Mouse (Mus musculus) B cell, adult 2 months (primary cell): Measurements from ENCODE around the gene Cyp2c69.
"Not testable (repeated sequence)": the region's sequence is repeated elsewhere in the genome, so short reads cannot be mapped to it uniquely, and the experiment has no call there.

Experiments used
- DNase-seq, 2 experiments: peaks; one replicate each; pipeline ENCODE4 v3.0.0; 2022

Gene Cyp2c69

GRCm38 (mm10) chr19:39886699-39887098 lies at the start of gene Cyp2c69:
Cyp2c69 (minus strand) TSS chr19:39886799.
- DNase-seq = not testable (repeated sequence)

GRCm38 (mm10) chr19:39935396-39935795 lies 48.8 kb upstream of the Cyp2c69 start:
- no peak for DNase-seq

- DNase-seq = no peak
These were observed 43.4 kb upstream of the Cyp2c69 start for GRCm38 (mm10) chr19:39930032-39930431.

- DNase-seq = no peak
These were observed 15.1 kb upstream of the Cyp2c69 start for GRCm38 (mm10) chr19:39901656-39902055.

GRCm38 (mm10) chr19:39890079-39890478 lies 3.5 kb upstream of the Cyp2c69 start:
- DNase-seq = not testable (repeated sequence)

GRCm38 (mm10) chr19:39866133-39866532 lies 20.5 kb downstream of the Cyp2c69 start:
- no peak for DNase-seq

- not testable (repeated sequence) for DNase-seq
These were observed 65.7 kb downstream of the Cyp2c69 start for GRCm38 (mm10) chr19:39820931-39821330.

GRCm38 (mm10) chr19:39816400-39816799 lies 70.2 kb downstream of the Cyp2c69 start:
- not testable (repeated sequence) for DNase-seq

- not testable (repeated sequence) for DNase-seq
These were observed 70.6 kb downstream of the Cyp2c69 start for GRCm38 (mm10) chr19:39815991-39816390.

- DNase-seq = not testable (repeated sequence)
These were observed 73.9 kb downstream of the Cyp2c69 start, which contains the start of gene Cyp2c40 for GRCm38 (mm10) chr19:39812714-39813113. Cyp2c40 (minus strand) TSS chr19:39812814.
